Mouse (Mus musculus) bone marrow, adult 2 months (tissue): ENCODE measurements around the gene Tpx2.

Source experiments
- CTCF ChIP-seq: fragments of 200-500 bp; IDR thresholded peaks from 2 replicates; pipeline ENCODE4 v1.5.1; 2011; ENCODE audit warnings: low read length, control low read depth; ENCODE audit not compliant: control insufficient read depth, insufficient read depth
- POLR2A ChIP-seq: fragments of 200-500 bp; IDR thresholded peaks from 2 replicates; pipeline ENCODE4 v1.6.1; 2011; ENCODE audit warnings: low read depth, mild to moderate bottlenecking, control low read depth, low read length, borderline replicate concordance; ENCODE audit not compliant: control insufficient read depth

DNA sequence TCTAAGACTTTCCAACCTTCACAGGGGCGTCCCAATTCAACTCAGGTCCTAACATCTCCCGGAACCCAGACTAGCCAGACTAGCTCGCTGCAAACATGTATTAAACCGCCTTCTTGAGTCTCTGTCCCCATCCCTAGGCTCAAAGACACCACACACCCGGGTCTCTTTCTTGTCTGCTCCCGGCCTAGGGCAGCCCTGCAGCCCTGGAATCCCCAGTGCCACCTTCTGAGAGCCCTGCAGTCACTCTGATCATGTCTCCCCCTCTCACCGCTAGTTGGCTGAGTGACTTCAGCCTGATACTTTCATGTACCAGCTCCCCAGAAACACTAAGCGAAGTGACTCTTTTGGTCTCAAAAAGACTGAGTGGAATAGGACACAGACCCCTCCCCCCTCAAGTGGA is 95.8 kb downstream of the Tpx2 start:
- TF ChIP-seq POLR2A (no peak), CTCF (no peak)
